Mouse (Mus musculus) heart, adult 2 months (tissue): ENCODE results near the gene Arhgap19.

Experiments used
- CTCF ChIP-seq: fragments of 200-600 bp; IDR thresholded peaks from 2 replicates; pipeline ENCODE4 v1.8.1; 2022; ENCODE audit warnings: antibody characterized with exemption, mild to moderate bottlenecking, moderate library complexity
- EP300 ChIP-seq: fragments of 200-500 bp; IDR thresholded peaks from 2 replicates; pipeline ENCODE4 v1.6.1; 2011; ENCODE audit warnings: low read depth, low read length, control low read depth; ENCODE audit not compliant: insufficient read depth
- POLR2A ChIP-seq: fragments of 200-500 bp; IDR thresholded peaks from 2 replicates; pipeline ENCODE4 v1.6.1; 2011; ENCODE audit warnings: mild to moderate bottlenecking, low read depth, low read length, control low read depth; ENCODE audit not compliant: insufficient read depth

- TF ChIP-seq CTCF: no peak
- TF ChIP-seq POLR2A: no peak
- no peak for TF ChIP-seq EP300
Observed at GRCm38 (mm10) chr19:41824950-41825349, 23.1 kb upstream of the Arhgap19 start.
